Mouse (Mus musculus) limb, embryonic 10.5 days (tissue): ENCODE data around the gene Plcg1. TPM values are rescaled to one million over a fixed set of nuclear protein-coding genes. Genes with fewer than 3 reads are reported as not detected.

Source experiments
- DNase-seq: peaks from one replicate; pipeline ENCODE4 v3.0.0-alpha.2; 2017; ENCODE audit warnings: low spot score
- H3K27ac ChIP-seq: fragments of 300-500 bp; sonication (generic); 2 replicates; pipeline ENCODE4 v1.5.1; 2016; ENCODE audit warnings: mild to moderate bottlenecking
- H3K27me3 ChIP-seq: fragments of 300-500 bp; sonication (generic); 2 replicates; pipeline ENCODE4 v1.6.1; 2016; ENCODE audit warnings: low read depth, mild to moderate bottlenecking; ENCODE audit not compliant: poor library complexity, severe bottlenecking
- H3K36me3 ChIP-seq: fragments of 300-500 bp; sonication (generic); 2 replicates; pipeline ENCODE4 v1.6.1; 2016; ENCODE audit warnings: mild to moderate bottlenecking, moderate library complexity
- H3K4me1 ChIP-seq: fragments of 300-500 bp; sonication (generic); 2 replicates; pipeline ENCODE4 v1.6.1; 2016
- H3K4me3 ChIP-seq: fragments of 300-500 bp; sonication (generic); 2 replicates; pipeline ENCODE4 v1.5.1; 2016; ENCODE audit warnings: mild to moderate bottlenecking, moderate library complexity
- H3K9me3 ChIP-seq: fragments of 300-500 bp; sonication (generic); replicated peaks from 2 replicates; pipeline ENCODE4 v1.6.1; 2016; ENCODE audit warnings: mild to moderate bottlenecking
- WGBS: fragments of 180-500 bp; shearing (Covaris S2); methylation state at CpG from one replicate; pipeline ENCODE4 v1.1.7; 2016; 5-methylcytosine and 5-hydroxymethylcytosine counted together
- polyA plus RNA-seq: library from polyadenylated mRNA; unstranded; fragments of >200 nt; fragmentation: Nextera tagmentation; extraction: Ambion mirVana; gene quantifications from 2 replicates; pipeline ENCODE4 v1.2.1, GENCODE M21; 2016

Gene Plcg1
- polyA plus RNA-seq = 76.7 and 93.9 TPM in 2 replicates

DNA sequence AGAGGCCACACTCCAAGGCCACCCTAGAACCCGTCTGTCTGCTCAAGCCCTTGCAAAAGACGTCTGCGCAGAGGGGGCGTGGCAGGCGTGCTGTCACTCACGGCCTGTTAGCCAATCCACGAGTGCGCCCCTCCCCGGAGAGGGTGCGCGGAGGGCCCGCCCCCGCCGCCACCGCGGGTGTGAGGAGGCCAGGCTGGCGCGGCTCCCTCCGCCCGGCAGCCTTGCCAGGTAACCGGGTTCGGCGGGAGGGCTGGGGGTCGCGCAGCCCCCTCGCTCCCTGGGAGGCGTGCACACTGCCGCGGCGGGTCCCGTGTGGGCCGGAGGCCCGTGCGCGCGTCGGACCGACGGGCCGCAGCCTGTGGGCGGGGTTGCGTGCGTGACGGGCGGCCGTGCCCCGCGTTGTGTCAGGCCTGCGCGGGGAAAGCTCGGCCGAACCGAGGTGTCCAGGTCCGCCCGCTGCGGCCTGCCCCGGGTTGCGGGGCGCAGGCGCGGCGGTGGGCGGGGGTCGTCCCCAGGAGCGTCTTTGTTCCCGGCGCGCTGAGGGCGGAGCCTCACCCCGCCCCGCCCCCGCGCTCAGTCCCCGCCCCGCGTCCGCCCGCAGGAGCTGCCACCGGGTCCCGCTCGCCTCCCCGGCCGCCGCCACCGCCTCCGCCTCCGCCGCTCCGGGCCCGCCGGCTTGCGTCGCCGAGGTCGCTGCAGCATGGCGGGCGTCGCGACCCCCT is at the start of gene Plcg1:
Plcg1 (plus strand) TSS at position 184 of the 722 bp plus-strand sequence.
- Histone ChIP-seq H3K27ac (peak within 1 kb of the TSS; percentile 100), H3K4me3 (peak within 1 kb of the TSS; percentile 91), H3K36me3 (peaks cover 37% of the 10 kb centered on the region), H3K27me3 (no peaks in the 10 kb centered on the region), H3K9me3 (no peaks in the 10 kb centered on the region), H3K4me1 (peaks cover 48% of the 10 kb centered on the region)
- under 1% methylated on average over 91 of the region's 99 CpGs for WGBS
- peak; percentile 98 for DNase-seq

DNA sequence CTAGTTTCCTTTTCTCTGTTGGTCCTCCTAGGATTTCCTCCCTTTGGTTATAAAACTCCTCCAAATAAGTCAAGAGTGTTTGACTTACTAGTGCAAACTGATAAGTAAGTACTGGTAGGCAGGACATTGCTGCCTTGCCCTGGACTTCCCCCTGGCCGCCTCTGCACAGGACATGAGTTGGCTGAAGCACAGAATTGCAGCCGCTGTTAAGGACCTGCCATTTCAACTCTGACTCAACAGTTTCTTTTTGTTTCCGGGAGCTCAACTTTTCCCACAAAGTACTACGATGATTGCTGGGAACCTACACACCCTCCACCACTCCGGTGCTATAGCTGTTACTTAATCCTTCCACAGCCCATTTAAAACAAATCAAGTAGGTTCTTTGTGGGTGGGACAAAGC is 30.8 kb upstream of the Plcg1 start:
- 88% methylated on average over 5 of the region's 5 CpGs for WGBS
- Histone ChIP-seq H3K36me3 (peaks cover 94% of the 10 kb centered on the region), H3K4me1 (no peaks in the 10 kb centered on the region), H3K4me3 (no peak overlapping the region), H3K27me3 (no peaks in the 10 kb centered on the region), H3K27ac (no peak overlapping the region), H3K9me3 (no peaks in the 10 kb centered on the region)
- no peak for DNase-seq

DNA sequence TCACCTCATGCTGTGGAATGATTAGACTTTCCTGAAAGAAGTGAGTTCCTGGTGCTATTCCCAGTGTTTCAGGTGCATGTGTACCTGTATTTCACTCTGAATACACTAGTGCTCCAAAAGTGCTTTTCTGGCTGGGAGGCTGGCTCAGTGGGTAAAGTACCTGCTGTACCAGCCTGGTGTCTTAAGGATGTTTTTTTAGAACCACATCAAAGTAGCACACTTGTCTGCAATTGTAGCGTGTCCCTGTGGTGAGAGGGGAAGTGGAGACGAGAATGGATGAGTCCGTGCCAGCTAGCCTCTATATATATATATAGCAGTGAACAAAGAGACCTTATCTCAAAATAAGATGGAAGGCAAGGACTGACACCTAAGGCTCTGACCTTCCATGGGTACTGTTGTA is 29.5 kb upstream of the Plcg1 start:
- Histone ChIP-seq H3K4me1 (no peaks in the 10 kb centered on the region), H3K27ac (no peak overlapping the region), H3K4me3 (no peak overlapping the region), H3K27me3 (no peaks in the 10 kb centered on the region), H3K9me3 (no peaks in the 10 kb centered on the region), H3K36me3 (peaks cover 94% of the 10 kb centered on the region)
- no peak for DNase-seq
- 90% methylated on average over 3 of the region's 3 CpGs for WGBS

DNA sequence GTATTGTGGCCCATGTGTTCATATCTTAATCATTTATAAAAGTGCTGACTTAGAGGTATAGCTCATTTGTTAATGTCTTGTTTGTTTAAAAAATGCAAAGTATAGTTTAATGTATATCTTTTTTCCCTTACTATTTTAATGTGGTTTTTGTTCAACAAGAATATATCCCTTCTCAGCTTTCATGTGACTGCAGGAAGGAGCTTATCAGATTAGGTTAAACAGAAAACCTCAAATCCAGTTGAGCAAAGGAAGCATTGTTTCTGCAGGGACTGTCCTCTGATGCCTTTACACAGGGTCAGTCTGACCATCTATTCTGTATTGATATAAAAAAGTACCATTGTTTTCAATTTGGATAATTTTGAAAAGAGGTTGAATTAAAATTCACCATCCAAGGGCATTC is 28.3 kb upstream of the Plcg1 start:
- no peak for DNase-seq
- Histone ChIP-seq H3K4me3 (no peak overlapping the region), H3K9me3 (no peaks in the 10 kb centered on the region), H3K4me1 (no peaks in the 10 kb centered on the region), H3K27me3 (no peaks in the 10 kb centered on the region), H3K27ac (no peak overlapping the region), H3K36me3 (peaks cover 98% of the 10 kb centered on the region)

DNA sequence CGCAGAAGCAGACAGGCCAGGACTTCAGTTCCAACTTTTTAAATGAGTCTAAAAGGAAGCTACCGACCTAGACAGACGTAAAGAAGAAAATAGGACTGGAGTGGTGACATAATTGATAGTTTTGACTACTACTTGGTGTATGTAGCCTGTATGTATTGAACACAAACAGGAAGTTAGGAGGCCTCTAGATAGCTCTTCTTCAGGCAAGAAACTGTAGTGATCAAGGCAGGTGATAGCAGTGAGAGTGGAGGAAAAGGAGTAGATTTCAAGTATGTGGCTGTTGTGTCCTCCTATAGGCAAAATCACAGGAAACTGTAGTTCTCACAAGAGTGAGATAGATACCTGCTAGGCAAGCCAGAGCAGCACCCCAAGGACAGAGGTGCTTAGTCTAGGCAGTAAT is 23.4 kb upstream of the Plcg1 start:
- Histone ChIP-seq H3K27ac (no peak overlapping the region), H3K4me1 (no peaks in the 10 kb centered on the region), H3K27me3 (no peaks in the 10 kb centered on the region), H3K9me3 (no peaks in the 10 kb centered on the region), H3K4me3 (no peak overlapping the region), H3K36me3 (peaks cover 99% of the 10 kb centered on the region)
- DNase-seq = no peak
- 95% methylated on average over 3 of the region's 3 CpGs for WGBS

DNA sequence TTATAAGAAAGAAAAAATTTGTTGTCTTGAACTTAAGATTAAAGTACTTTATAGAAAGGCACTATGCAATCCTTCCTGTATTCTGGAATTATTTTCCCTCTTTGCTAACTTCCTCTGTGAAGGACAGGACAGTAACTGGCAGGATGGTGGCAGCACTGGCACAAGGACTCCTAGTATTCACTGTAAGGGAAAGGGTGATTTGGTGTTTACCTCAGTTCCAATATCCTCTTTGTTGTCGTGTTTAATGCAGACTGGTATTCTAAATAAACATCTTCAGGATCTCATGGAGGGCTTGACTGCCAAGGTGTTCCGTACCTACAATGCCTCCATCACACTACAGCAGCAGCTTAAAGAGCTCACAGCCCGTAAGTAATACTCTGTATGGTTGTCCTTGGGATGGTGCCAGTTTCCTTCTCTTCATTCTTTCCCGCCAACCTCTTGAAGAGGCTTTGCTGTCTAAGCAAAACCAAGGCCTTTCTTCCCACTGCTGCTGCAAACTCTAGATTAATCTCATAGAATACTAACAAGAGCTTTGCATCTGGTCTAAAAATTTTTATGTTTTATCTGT is 15.6 kb upstream of the Plcg1 start:
- H3K4me3 ChIP-seq = no peak overlapping the region
- no peaks in the 10 kb centered on the region for H3K27me3 ChIP-seq
- no peak for DNase-seq
- WGBS = 95% methylated on average over 4 of the region's 4 CpGs
- peaks cover 99% of the 10 kb centered on the region for H3K36me3 ChIP-seq
- H3K27ac ChIP-seq = no peak overlapping the region
- H3K4me1 ChIP-seq = no peaks in the 10 kb centered on the region
- H3K9me3 ChIP-seq = no peaks in the 10 kb centered on the region

DNA sequence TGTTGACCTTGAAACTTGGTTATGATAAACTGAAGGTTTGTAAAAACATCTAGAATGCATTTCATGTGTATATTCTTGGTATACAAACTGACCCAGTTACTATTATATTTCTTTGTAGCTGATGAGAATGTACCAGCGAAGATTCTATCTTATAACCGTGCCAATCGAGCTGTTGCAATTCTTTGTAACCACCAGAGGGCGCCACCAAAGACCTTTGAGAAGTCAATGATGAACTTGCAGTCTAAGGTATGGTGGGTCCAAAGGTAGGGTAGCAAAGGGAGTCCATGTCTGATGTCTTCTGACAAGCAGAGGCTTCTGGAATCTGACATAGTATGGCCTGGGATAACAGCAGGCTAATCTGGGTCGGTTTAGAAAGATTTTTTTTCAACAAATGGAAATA is 13.8 kb upstream of the Plcg1 start:
- H3K27me3 ChIP-seq = no peaks in the 10 kb centered on the region
- H3K27ac ChIP-seq = no peak overlapping the region
- peaks cover 100% of the 10 kb centered on the region for H3K36me3 ChIP-seq
- no peak overlapping the region for H3K4me3 ChIP-seq
- WGBS = 81% methylated on average over 5 of the region's 5 CpGs
- DNase-seq = peak; percentile 61
- no peaks in the 10 kb centered on the region for H3K4me1 ChIP-seq
- H3K9me3 ChIP-seq = no peaks in the 10 kb centered on the region

DNA sequence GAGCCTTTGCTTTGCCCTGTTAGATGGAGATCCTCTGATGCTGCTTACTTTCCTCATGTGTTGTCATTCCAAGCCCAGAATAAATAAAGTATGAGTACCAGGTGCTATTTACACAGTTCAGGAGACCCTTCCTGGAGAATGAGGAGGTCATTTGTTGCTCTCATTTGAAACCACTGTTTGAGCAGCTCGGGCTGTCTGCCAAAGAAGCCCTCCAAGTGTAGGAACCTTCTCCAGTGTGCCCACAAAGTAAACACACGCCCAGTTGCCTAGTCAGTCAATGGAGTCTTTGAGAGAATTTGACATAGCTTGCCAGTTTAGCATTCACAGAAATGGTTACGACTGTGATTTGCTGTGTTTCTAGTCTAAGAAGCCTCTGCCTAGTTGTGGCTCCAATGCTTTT is 12.3 kb upstream of the Plcg1 start:
- peaks cover 100% of the 10 kb centered on the region for H3K36me3 ChIP-seq
- H3K27me3 ChIP-seq = no peaks in the 10 kb centered on the region
- H3K9me3 ChIP-seq = no peaks in the 10 kb centered on the region
- WGBS = 94% methylated on average over 3 of the region's 3 CpGs
- H3K27ac ChIP-seq = no peak overlapping the region
- DNase-seq = no peak
- no peak overlapping the region for H3K4me3 ChIP-seq
- no peaks in the 10 kb centered on the region for H3K4me1 ChIP-seq

DNA sequence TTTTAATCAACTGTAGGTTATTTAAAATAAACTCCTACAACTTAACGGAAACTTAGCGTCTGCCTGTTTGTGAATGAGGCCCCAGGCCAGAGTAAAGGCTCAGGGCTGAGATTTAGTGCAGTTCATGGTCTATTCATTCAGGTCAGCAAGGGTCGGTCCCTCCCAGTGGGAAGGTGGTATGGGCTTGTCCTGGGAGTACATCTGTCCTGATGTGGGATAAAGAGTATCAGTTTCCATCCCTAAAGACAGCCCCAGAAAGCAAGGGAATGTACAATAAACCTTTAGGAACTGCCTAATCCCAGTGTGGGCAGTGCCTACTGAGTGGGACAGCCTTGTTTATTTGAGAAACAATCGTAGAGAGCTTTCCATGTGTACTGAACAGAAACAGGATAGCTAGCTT is 8.4 kb upstream of the Plcg1 start:
- DNase-seq = no peak
- Histone ChIP-seq H3K4me1 (no peaks in the 10 kb centered on the region), H3K9me3 (no peaks in the 10 kb centered on the region), H3K36me3 (peaks cover 87% of the 10 kb centered on the region), H3K27ac (no peak overlapping the region), H3K27me3 (no peaks in the 10 kb centered on the region), H3K4me3 (no peak overlapping the region)
- WGBS = 90% methylated on average over 4 of the region's 4 CpGs

DNA sequence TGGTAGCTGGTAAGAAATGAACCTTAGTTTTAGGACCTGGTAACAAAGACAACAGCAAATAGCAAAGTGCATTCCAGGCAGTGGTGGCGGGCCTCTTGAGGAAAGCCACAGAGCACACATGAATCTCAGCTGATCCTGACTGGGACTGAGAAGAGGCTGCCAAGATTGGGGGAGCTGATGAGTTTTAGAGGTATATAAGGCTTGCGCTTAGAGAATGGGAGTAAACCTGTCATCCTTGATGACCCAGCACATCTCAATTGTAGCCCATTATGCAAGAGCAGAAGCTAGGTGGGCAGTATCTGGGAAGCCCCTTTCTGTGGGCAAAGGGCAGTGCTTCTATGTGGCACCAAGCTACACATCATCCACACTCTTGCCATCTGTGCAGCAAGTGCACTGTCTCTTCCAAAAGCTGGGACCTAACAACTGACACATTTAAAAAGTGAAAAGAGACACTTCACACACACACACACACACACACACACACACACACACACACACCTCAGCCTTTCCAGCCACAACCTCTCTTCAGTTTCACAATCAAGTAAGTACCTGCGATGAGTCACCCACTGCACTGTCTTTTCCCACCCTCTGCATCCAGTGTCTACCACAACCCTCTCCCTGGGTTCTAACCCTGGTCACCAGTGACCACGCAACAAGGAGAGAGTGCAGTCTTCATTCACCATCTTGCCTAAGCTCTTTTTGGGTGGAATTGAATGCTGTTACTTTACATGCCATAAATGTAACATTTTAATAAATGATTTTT is 7.3 kb upstream of the Plcg1 start:
- H3K9me3 ChIP-seq = no peaks in the 10 kb centered on the region
- no peak overlapping the region for H3K27ac ChIP-seq
- H3K4me3 ChIP-seq = no peak overlapping the region
- peak; percentile 25 for DNase-seq
- no peaks in the 10 kb centered on the region for H3K27me3 ChIP-seq
- H3K4me1 ChIP-seq = no peaks in the 10 kb centered on the region
- H3K36me3 ChIP-seq = peaks cover 76% of the 10 kb centered on the region
- 95% methylated on average over 4 of the region's 4 CpGs for WGBS

DNA sequence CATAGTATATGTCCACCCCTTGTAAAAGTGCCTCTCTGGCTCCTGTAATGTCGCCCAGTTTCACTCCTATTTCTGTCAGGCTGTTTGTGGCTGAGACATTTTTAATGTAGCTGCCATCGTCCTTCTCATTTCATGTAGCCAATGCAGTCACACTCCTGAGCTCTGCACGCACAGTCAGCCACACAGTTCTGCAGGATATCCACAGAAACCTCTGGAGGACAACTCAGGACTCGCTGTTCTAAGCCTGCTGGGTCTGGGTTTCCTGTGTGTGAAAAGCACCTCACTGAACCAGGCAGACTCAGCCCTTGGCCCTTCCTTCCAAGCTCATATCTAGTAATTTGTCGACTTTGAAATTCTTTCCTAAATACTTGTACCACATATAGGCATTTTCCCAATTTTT is 6.6 kb upstream of the Plcg1 start:
- DNase-seq = peak; percentile 25
- no peak overlapping the region for H3K4me3 ChIP-seq
- no peaks in the 10 kb centered on the region for H3K4me1 ChIP-seq
- no peak overlapping the region for H3K27ac ChIP-seq
- no peaks in the 10 kb centered on the region for H3K27me3 ChIP-seq
- peaks cover 68% of the 10 kb centered on the region for H3K36me3 ChIP-seq
- WGBS = 88% methylated on average over 5 of the region's 5 CpGs
- H3K9me3 ChIP-seq = no peaks in the 10 kb centered on the region

DNA sequence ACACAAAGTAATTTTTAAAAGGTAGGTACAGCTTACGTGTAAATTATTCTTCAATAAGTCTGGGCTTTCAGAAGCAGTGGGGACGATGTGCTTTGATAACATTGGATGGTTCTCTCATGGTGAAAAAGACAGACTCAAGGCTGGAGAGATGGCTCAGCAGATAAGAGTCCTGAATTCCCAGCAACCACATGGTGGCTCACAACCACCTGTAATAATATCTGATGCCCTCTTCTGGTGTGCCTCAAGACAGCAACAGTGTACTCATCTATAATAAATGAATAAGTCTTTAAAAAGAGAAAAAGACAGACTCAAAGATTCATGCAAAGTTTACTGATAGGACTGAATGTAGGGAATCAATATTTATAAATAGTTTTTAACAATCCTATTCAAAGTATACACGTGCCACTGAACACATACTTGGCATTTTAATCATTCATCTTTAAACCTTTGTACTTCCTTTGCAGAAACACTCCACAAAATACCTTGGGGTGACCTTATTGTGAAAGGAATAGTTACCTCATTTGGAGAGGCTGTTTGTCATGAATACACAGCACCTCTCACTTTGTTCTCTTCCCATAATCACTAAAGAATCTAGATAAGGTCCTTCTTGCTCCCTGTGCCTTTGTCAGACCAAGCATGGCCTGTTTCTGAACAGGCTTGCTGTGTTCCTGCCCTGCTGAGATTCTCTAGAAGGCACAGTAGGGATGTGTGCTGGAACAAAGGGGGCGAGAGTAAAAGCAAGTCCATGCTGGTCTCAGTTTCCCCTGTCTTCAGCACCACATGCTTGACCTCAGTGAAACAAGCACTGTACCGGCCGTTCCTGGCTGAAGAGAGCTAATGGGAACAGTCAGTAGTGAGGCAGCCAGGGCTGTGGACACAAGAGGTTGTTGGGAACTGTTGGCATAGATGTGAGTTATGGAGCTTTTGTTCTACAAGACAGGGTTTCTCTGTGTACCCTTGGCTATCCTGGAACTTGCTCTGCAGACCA is 4.9 kb upstream of the Plcg1 start:
- peaks cover 52% of the 10 kb centered on the region for H3K36me3 ChIP-seq
- no peaks in the 10 kb centered on the region for H3K9me3 ChIP-seq
- WGBS = 88% methylated on average over 6 of the region's 6 CpGs
- DNase-seq = peak; percentile 23
- H3K27ac ChIP-seq = no peak overlapping the region
- peaks cover 14% of the 10 kb centered on the region for H3K4me1 ChIP-seq
- no peaks in the 10 kb centered on the region for H3K27me3 ChIP-seq
- H3K4me3 ChIP-seq = no peak overlapping the region
